Mouse (Mus musculus) gastrocnemius, postnatal 4 days (tissue): ENCODE measurements at regions not wholly inside any gene's neighbourhood (a gene's known extent, or its start where the extent isn't known, plus 50 kb on each side); places are given as distances from the start of the nearest gene placed in this dataset.
"Not testable (repeated sequence)": the region's sequence is repeated elsewhere in the genome, so short reads cannot be mapped to it uniquely, and the experiment has no call there.

Experiments used
- DNase-seq, 2 experiments: peaks; one replicate each; pipeline ENCODE4 v3.0.0; 2021 to 2022; ENCODE audit warnings: low spot score in 2 of 2, mixed read lengths in 2 of 2

DNA sequence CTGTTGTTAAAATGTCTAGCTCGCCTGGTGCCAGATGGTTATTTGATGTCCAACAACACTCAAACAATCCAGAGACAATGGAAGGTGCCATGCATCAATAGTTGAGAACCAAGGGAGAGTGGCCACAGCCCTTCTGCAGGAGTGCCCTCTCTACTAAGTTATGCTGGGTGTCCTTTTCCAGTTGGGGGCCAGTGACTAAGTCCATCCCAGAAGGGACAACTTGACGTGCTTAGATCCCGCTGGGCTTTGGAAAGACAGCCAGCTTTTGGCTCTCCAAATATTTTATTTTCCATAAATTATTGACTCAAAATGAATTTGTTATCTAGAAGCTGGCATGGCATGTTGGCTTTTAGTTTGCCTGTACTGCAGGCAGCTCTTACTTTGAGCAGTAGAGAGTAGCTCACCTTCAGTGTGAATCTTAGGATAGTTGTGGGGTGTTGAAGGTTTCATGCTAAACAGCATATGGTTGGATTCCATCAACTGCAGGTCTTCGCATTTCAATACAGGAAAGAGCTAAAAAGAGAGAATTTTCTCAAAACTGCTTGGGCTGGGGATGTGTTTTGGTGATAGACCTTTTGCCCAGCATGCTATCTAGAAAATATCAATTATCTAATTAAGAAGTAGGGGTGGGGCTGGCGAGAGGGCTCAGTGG lies 120.8 kb upstream of the Cpsf6 start:
- no peak for DNase-seq

DNA sequence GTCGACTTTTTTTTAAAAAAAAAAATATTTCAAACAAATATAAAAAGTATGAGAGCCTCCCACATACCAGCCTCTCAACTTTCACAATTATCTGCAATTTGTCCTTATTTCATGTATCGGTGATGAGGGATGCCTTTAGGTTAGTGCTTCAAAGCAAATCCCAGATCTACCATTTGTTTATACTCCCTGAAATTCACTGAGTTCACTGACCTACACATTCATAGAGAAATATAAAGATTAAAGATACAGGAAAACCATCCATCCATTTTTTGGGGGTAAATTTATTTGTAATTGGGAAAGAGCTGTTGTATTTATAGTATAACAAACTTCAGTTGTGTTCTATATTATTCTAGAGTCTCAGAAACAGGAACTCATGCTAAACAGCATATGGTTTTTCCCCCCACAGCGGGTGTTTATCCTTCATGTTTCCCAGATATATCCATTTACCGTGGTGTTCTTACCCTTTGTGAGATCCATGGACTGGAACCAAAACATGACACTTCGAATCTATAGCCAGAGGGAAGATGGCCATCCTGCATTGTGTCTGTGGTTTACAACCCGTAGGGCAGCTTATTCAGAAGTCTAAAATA lies 120.1 kb upstream of the Cpsf6 start:
- no peak for DNase-seq

DNA sequence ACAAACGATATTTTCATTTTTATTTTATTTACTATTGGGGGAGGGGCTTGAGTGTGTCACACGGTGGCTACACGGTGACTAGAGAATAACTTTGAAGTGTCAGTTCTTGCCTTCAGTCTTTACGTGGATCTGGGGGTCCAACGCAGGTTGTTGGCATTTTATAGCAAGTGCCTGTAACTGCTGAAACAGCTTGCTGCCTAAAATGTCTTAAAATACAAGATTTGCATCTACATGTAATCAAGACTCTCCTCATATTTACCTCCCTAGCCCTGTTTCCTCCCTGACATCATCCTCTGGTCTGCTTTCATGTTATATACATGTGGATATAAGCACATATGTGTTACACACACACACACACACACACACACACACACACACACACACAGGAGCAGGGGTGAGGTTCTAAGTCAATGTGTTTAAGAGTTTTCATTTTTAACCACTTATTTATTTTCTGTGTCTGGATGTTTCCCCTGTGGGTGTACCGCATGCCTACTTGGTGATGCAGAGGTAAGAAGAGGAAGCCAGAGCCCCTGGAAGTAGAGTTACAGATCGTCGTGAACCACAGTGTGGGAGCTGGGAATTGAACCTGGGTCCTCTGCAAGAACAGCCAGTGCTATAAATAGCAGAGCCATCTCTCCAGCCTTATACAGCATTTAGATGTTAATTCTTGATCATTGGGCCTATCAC lies 119.5 kb upstream of the Cpsf6 start:
- no peak for DNase-seq

DNA sequence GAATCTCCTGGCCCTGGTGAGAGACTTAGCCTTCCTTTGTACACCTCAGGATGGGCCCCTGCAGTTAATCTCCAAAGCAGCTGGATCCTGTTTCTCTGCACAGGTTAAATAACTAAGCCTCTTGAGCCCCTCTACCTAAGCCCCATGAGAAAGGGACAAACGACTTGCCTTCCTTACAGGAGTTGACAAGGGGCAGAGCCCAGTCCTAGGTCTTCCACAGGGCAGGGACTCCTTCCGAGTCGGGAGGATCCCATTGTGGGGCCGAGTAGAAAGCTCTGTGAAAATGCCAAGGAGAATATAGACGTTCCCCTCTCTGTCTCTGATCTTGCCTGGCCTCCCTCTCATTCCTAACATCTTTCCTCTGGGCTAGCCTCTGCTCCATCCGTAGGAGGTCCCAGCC lies 118.7 kb upstream of the Cpsf6 start:
- no peak for DNase-seq

DNA sequence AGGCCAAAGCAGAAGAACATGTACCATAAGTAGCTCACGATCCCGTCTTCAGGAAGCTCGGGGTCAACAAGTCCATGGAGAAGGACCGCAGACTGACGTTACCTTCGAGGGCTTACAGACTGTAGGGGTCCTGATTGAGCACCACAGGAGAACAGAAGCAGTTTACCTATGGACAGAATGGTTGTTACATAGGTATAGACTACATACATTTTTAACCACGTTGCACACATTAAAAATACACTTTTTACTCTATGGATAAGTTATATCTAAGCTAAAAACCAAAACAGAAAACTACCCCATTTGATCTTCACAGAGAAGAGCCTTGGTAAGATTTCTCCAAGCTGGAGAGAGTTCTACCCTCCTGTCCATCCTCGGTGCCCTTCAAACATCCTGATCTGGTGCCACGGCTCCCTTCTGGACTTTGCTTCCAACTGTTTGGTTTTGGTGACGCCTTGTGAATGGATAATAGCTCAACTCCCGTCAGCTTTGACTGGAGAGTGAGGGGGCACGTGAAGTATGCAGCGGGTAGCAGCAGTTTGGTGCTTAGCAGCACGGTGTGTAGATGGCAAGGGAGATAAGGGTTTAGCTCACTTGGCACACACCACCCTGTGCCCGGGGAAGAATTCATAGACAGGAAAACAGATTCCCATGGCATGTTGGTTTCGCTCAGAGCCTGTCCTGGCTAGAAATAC lies 117.9 kb upstream of the Cpsf6 start:
- DNase-seq, result no peak

DNA sequence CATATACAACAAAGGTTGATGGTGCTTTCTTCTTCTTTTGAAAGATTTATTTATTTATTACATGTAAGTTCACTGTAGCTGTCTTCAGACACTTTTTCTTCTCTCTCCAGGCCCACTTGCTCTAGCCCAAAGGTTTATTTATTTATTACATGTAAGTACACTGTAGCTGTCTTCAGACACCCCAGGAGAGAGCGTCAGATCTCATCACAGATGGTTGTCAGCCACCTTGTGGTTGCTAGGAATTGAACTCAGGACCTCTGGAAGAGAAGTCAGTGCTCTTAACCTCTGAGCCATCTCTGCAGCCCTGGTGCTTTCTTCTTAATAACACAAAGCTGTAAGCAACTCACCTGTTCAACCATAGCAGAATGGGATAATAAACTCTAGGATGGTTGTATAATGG lies 117.3 kb upstream of the Cpsf6 start:
- not testable (repeated sequence) for DNase-seq

DNA sequence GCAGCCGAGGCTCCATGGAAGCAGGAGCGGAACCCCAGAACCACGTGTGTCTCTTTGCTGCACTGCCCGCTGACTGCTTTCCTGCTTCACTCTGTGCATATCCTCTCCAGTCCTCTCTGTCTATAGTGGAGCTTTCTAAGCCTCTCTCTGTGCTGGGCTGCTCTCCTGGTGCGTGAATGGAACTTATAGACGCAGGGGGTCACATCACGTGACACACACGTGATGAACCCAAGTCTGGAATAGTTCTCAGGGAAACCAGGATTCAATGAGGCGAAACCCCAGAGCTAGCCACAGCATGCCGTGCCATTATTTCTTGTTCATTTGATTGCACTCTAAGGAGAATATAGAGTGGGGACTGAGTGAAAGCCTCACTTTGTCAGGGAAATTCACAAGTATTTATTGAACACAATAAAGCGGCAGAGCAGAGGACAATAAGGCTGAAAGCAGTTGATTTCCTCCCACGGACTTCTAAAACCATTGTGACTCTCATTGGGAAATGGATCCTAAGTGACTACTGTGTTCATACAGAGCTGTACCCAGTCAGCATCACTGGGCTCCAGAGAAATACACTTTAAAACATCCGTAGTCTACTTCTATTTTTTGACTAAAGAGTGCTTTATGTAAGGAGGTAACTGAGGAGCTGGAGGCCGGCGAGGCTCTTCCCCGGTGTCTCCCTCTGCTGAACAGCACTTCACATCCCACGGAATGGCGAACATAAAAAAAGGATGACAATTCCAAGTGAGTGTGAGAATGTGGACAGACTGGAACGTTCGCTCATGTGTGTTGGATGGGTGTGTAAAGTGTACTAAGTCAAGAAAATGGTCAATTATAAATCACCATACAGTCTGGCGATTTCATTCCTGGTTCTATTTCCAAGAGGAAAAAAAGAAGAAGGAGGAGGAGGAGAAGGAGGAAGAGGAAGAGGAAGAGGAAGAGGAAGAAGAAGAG lies 116.5 kb upstream of the Cpsf6 start:
- DNase-seq, result no peak

DNA sequence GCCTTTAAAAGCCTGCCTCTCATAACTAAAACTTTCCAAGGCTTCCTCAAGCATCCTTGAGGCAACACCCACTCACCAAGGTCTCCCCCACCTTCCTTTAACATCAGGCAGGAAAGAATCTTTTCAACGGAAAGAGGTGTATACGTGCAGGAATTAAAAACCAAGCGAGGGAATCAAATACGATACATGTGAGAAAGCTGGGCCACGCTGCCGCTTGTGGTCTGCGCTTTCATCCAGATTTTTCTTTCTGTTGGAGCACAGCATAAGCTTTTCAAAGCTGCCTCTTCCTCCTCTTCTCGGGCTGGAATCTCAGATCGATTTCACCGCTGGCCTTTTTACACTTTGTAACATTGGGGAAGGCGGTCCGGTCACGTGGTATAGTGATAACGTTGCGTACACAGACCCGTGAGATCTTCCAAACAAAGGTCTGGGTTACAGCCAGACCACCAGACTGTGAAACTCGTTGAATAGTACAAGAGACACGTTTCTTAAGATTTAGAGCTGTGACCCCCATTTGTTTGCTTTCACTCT lies 114.4 kb upstream of the Cpsf6 start:
- DNase-seq, result no peak

DNA sequence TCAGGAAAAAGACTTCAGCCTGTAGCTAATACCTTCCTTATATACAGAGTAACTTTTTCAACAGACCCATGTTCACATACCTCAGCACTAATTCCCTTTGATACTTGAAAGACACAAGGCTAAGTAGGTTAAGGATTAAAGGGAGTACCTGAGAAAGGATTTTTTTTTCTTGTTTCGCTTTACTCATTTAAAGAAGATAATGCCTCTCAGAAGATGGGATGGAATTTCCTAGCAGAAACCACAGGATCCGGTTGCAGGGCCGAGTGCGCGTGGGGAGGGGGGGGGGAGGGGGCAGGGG lies 114.0 kb upstream of the Cpsf6 start:
- no peak for DNase-seq

DNA sequence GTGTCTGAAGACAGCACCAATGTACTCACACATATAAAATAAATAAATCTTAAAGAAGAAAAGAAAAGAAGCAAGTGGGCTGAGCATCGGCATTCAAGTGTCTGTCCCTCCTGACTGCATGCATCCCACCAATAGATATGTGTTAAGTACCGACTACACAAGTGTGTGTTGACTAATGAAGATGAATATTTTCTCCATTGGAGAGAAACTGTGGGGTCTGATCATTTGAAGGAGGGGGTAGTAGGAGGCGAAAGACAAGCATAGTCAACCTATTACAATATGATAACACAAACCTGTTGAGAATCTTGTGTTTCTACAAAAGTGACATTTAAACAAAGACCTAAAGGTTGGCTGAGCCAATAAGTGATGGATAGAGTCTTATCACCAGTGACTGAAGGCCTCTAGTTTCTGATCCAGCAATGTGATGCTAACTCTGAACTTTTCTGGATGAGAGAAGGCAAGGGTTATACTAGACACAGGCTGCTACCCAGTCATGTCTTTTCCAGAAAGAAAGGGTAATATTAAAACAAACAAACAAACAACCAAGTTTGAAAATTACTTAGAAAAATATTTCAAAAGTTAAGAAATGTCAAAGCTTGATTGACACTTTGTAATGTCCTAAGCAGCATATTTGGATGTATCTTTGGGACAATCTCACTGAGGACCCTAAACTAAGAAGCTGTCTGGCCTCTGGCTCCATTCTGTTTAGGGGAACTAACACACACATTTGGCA lies 113.4 kb upstream of the Cpsf6 start:
- no peak for DNase-seq

DNA sequence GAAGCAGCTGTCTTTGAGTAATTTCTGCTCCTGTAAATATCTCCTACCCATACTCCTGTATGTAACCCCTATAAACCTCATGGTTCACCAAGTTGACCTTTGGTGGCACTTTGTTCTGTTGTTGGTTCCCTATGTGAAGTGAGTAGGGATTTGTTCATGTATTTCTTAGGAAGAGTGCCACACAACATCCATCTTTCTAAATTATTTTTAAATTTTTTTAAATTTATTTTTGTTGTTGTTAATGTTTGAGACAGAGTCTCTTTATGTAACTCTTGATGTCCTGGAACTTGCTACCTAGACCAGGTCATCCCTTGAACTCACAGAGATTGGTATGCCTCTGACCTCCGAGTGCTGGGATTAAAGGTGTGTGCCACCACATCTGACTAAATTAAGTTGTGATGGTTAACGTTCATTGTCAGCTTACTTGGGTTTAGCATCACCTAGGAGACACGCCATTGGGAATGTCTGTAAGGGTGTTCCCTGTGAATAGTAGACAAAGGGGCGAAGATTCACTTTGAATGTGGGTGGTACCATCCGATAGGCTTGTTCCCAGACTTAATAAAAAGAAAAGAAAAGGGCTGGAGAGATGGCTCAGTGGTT lies 112.7 kb upstream of the Cpsf6 start:
- no peak for DNase-seq

DNA sequence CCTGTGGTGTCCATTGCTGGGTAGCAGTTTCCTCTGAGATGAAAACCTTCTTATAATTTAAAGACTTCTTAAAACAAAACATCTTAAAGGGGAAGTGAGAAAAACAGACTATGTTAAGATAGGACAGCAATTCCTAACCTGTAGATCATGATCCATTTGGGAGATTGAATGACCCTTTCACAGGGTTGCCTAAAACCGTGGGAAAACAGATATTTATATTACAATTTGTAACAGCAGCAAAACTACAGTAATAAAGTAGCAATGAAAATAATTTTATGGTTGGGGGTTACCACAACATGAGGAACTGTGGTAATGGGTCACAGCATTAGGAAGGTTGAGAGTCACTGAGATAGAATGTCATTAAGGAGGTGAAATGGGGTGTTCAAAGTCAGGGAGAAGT lies 111.9 kb upstream of the Cpsf6 start:
- no peak for DNase-seq

DNA sequence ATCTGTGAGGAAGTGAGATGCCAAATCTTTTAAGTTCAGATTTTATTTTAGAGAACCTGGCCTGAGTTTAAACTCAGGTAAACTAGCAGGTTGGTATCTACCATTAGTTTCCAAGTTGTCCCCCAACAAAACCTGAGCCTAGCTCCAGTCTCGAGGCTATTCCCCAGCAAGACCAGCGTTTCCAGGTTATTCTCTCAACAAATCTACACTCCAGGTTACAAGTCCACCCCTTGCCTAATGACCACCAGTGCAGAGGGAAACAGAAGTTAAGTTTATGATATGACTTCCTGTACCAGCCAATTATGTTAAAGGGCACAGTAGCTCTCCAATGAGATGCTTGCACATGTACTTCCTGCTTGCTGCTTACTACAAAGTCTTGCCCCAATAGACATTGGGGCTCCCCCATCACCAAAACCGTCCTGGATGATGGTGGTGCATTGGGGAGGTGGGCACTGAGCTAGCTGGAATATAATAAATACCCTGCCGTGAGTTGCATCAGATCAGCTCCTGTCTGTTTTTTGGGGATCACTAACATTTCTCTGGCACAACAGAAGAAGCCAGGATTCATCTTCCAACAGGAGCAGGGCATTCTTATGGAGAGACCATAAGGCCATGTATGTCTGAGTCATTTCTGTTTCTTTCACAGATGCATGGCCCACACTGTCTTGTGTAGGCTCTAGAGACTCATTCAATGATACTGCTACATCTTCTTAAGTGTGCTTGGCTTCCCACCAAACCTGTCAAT lies 111.2 kb upstream of the Cpsf6 start:
- DNase-seq, result no peak

DNA sequence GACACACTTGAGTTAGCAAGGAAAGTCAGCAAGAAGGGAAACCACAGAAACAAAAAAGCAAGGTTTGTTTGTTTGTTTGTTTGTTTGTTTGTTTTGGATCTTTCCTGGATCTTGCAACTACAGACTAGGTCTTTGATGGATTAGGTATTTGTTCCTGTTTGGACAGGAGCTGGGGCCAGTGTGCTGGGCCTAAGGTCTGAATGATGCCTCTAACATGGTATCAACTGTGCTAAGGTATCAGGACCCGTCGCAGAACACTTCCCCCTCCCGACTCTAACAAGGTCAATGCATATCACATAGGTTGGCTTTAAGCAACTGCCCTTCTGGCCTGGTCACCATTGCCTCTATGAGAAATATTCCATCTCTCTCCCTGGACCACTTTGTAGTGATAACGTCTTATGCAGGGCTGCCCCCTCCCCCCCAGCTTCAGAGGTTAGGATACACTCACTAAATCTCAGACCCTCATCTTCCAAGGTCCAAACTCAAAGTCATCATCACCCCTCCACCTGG lies 103.3 kb upstream of the Cpsf6 start:
- DNase-seq, result no peak

DNA sequence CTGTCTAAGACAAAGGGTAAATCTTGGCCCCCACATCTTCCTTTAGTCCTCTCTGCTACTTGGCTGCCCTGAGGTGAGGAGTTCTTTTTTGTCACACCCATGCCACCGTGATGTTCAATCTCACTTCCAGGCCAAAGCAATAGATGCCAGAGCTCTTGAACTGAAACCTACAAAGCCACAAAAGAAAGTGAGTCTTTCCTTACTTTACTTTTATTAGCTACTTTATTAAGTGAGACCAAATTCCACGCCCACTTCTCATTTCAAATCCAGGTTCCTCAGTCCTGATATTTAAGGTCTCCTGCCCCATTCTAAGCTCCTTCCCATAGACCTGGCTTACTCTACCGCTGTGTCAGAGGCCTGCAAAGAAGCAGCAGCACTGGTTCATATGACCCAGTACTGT lies 102.5 kb upstream of the Cpsf6 start:
- DNase-seq, result no peak

DNA sequence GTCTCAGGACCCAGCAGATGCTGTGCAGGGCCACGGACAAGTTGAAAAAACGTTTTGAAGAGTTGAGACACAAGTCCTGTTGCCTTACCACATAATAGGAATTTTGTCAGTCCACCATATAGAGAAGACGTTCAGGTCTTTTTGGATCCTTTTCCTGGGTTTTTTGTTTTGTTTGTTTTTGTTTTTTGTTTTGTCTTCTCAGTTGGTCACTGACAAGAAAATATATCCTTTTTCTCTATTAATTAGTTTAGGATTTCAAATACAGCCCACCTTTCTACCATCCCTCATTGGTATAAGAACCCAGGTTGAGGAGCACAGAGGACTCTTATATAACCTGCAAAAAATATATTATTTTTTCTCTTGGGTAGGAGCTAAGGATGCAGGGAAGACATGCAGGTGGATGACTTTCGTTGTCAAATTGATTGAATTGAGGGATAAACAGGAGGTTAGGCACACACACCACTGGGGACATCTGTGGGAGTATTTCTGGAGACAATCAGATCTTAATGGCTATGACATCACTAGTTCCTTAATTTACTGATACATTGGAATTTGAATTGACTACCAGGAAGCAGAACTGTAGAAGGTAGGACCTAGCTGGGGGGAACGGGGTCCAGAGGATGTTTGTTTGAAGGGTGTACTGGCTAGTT lies 101.7 kb upstream of the Cpsf6 start:
- no peak for DNase-seq

DNA sequence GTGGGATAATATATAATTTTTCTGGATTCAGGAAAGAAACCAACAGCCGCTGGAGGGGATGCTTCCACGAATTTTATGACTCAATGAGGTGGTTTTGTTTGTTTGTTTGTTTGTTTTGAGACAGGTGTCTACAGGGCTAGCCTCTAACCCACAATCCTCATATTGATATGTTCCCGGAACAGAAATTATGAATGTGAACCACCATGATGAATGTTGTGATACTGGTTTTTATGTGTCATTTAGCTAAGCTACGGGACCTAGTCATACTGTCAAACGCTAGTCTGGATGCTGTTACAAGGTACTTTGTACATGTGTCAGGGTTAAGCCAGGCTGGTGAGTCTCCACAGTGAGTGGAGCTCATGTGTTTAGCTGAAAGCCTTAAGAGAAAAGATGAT lies 100.6 kb upstream of the Cpsf6 start:
- DNase-seq, result no peak

DNA sequence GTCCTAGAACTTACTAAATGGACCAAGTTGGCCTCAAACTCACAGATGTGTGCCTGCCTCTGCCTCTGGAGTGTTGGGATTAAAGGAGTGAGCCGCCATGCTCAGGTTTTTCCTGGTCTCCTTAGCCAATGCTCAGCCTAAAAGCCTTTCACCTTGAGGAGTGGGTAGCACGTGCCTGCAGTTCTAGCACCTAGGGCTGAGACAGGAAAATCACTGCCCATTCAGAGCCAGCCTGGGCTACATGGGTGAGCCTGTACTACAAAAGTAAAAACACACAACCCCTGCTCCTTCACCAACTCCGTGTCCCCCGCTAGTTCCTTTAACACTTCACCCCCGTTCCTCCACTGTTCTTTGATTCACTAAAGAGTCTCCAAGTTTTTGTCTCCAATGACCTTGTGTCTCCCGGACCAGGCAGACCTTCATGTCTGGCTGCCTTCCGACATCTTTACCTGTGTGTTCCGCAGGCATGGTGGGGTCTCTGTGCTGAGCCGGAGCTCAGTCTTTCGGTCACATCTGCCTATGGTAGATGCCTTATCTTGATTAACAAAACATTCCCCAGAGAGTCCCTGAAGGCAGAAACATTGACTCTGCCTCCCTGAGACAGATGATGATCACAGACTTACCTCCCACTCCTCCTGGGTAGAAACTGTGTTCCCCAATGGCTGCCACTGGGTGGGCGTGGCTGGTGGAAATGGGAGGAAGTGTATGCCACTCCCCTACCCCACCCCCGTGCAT lies 100.1 kb upstream of the Cpsf6 start:
- DNase-seq, result no peak
